Mouse (Mus musculus): ENCODE results near the gene Arap1.

Arap1 gene

GRCm38 (mm10) chr7:101327263-101327662, 20.6 kb upstream of the Arap1 start:
- DNase-seq (ENCODE audit: low read depth) = no peak

DNA sequence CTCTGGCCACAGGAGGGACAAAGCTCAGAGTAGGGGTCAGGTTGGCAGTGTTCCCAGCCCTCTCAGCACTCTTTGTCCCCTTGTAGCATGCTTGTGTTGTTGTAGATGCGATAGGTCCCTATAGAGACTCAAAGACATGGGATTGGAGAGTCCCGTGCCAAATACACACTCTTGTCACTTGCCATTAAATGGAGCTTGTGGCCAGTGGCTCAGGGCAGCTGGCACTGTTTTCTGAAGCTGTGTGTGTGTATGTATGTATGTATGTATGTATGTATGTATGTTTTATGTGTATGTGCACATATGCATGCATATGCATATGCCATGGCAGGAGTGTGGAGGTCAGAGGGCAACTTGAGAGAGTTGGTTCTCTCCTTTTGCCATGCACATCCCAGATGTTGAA, 20.1 kb upstream of the Arap1 start:
- no peak for DNase-seq (ENCODE audit: low read depth)

DNA sequence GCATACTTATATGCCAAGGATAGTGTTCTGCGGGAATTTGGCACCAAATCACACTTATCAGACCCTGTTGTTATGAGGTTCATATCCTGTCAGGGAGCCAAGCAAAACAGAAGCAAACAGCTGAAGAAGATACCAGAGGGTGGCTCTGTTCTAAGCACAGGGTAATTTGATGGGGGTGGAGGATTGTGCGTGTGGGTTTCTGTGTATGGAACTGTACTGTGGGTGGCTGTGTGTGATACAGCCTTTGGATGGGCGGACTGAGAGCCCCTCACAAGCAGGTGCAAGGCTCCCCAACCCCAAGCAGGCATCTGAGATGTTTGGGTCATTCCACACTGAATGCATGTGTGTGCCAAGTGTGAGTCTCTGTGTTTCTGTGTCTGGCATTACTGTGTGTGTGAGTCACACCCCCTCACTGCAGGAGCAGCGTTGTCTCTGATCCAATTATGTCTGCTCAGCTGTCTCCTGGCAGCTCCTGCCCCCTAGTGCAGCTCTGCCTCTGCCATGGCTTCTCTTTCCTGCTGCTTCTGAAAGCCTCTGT, 19.2 kb upstream of the Arap1 start:
- peak; percentile 62 for DNase-seq (ENCODE audit: low read depth)

DNA sequence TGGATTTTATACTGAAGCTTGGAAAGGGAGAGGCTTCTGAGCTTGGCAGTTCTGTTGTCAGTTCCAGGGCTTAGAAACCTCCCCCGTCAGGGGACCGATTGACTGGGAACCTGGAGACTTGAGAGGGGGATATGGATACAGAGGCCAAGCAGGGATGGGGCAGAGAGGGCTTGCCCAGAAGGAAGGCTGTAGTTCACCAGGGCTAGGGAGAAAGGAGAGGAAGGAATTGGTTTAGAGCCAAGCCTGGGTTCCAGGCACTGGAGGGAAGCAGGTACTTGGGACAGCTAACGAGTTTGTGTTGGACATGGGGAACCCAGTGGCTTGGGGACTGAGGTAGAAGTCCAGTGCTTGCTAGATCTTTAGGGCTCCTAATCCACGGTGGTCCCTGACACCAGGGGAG, 18.3 kb upstream of the Arap1 start:
- no peak for DNase-seq (ENCODE audit: low read depth)

GRCm38 (mm10) chr7:101330074-101330840, 17.6 kb upstream of the Arap1 start:
- no peak for DNase-seq (ENCODE audit: low read depth)

DNA sequence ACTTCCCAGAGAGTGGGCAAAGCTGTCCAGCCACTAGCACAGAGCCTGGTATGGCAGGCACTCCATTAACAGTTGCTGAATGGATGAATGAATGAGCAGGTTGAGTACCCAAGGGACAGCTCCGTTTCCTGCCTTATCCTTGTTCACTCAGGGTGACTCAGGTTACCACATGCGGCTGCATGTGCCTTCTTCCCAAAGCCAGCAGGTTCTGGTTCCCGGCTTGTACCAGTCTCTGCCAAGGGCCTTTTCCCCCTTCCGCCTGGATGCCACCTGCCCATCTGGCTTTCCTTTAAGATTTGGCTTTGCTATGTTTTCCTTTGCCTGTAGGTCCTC, 17.1 kb upstream of the Arap1 start:
- no peak for DNase-seq (ENCODE audit: low read depth)

GRCm38 (mm10) chr7:101332045-101332831, 15.6 kb upstream of the Arap1 start:
- no peak for DNase-seq (ENCODE audit: low read depth)

- DNase-seq (ENCODE audit: low read depth) = no peak
Measured at GRCm38 (mm10) chr7:101335228-101335627, 12.6 kb upstream of the Arap1 start.

GRCm38 (mm10) chr7:101336686-101337085, 11.2 kb upstream of the Arap1 start:
- DNase-seq (ENCODE audit: low read depth) = no peak

GRCm38 (mm10) chr7:101337401-101337800, 10.5 kb upstream of the Arap1 start:
- DNase-seq (ENCODE audit: low read depth) = no peak

- DNase-seq (ENCODE audit: low read depth) = no peak
Measured at GRCm38 (mm10) chr7:101341405-101341804, 6.5 kb upstream of the Arap1 start.

GRCm38 (mm10) chr7:101343135-101343534, 4.7 kb upstream of the Arap1 start:
- no peak for DNase-seq (ENCODE audit: low read depth)

- DNase-seq (ENCODE audit: low read depth) = no peak
Measured at GRCm38 (mm10) chr7:101344892-101345291, 3.0 kb upstream of the Arap1 start.

DNA sequence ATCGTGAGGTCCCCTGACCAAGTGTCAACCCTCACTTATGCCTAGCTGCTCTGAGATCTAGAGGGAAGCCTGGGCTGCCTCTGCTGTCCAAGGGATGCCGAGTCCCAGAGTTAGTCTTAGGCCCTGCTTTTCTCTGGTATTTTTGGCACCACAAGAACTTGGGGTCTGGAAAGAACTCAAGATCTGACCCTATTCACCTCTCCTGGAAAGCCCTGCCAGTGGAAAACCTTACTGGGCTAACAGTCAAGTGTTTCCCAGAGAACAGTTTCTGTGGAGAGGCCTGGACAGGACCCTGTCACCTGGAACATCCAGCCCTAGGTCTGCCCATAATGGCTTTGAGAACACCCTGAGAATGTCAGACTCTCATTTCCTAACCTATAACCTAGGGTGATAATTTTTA, 876 bp upstream of the Arap1 start:
- DNase-seq (ENCODE audit: low read depth) = no peak

GRCm38 (mm10) chr7:101348312-101348711, 445 bp downstream of the Arap1 start:
- DNase-seq (ENCODE audit: low read depth) = no peak

GRCm38 (mm10) chr7:101349861-101350260, 2.0 kb downstream of the Arap1 start:
- no peak for DNase-seq (ENCODE audit: low read depth)

DNA sequence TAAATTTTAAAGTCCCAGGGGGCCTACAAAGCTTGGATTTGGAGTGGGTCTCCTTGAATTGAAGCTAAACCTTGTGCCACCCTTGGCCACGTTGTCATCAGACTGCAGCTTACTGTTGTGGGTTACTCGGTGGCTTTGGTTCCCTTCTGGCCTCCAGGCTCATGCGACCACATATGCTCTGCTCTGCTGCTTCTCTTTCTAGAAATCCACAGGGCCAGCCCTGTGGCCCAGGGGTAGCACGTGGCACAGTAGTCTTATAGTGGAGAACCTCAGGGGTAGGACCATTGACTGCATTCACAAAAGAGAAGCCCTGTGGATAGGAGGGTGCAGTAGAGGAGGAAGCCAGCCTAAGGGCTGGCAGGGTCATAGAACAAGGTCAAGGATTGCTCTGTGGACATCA, 4.5 kb downstream of the Arap1 start:
- no peak for DNase-seq (ENCODE audit: low read depth)

DNA sequence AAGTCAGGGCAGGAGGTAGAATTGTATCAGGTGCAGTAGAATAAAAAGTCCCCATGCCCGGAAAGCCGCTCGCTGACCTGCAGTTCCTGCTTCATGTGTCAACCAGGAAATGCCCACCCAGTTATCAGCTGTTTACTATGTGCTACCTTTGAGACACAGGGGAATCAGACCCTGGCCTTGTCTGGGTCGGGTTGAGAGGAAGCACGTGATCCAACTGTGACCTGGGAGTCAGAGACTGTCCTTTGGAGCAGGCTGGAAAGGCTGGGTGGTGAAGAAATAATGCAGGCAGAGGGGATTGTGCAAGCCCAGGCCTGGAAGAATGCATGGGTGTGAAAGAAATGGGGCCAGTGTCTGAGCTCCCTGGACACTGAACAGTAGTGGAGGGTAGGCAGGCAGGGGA, 6.6 kb downstream of the Arap1 start:
- no peak for DNase-seq (ENCODE audit: low read depth)

DNA sequence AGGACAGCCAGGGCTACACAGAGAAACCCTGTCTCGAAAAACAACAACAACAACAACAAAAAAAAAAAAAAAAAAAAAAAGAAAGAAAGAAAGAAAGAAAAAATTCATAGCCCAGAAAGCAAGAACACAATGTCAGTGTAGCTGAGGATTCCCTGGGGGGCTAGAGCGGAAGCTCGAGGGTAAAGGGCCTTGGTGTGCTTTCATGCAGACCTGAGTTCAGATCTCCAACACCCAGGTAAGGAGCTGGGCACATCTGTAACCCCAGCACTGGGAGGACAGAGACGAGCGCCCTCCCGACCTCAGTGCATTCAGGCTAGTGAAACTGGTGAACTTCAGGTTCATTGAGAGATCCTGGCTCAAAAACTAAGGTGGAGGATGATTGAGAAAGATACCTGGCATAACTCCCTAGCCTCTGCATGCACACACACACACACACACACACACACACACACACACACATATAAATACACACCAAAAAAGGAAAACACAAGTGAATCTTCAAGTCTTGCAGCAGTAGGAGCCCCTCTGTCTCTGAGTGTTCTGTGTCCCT, 7.8 kb downstream of the Arap1 start:
- no peak for DNase-seq (ENCODE audit: low read depth)

- no peak for DNase-seq (ENCODE audit: low read depth)
Measured at GRCm38 (mm10) chr7:101356868-101357267, 9.0 kb downstream of the Arap1 start.

GRCm38 (mm10) chr7:101360406-101360805, 12.5 kb downstream of the Arap1 start:
- no peak for DNase-seq (ENCODE audit: low read depth)

DNA sequence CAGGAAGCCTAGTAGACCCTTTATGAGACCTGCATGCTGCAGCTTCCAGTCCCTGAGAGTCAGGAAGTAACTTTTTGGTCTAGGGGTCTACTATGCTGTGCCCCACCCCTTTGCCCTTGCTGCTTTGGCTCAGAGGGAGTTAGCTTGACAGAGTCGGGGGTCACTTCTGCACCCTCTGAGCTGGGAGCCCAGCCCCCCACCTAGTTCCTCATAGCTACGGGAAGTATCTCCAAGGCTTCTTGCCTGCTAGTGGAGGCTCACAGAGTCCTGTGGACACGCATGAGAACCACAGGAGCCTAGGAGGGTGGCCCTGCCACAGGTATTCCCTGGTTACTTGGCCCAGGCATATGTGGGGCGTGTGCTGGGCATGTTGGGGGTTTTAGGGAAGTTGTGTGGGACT, 13.2 kb downstream of the Arap1 start:
- no peak for DNase-seq (ENCODE audit: low read depth)

GRCm38 (mm10) chr7:101361767-101362166, 13.9 kb downstream of the Arap1 start:
- no peak for DNase-seq (ENCODE audit: low read depth)
